Mouse (Mus musculus) hindbrain, embryonic 14.5 days (tissue): ENCODE measurements at regions not wholly inside any gene's neighbourhood (a gene's known extent, or its start where the extent isn't known, plus 50 kb on each side); places are given as distances from the start of the nearest gene placed in this dataset.

Source experiments
- ATAC-seq: fragments of 200-750 bp; cut with Nextera tagmentation; 2 replicates; pipeline ENCODE4 v1.8.0; 2017; ENCODE audit warnings: moderate number of reproducible peaks, mild to moderate bottlenecking, moderate TSS enrichment, moderate library complexity; ENCODE audit not compliant: low FRiP score
- DNase-seq: peaks from one replicate; pipeline ENCODE4 v3.0.0-alpha.2; 2015; ENCODE audit warnings: low spot score
- H3K27ac ChIP-seq: fragments of 300-500 bp; sonication (generic); 2 replicates; pipeline ENCODE4 v1.5.1; 2014; ENCODE audit warnings: mild to moderate bottlenecking, moderate library complexity
- H3K27me3 ChIP-seq: fragments of 300-500 bp; sonication (generic); 2 replicates; pipeline ENCODE4 v1.6.1; 2014; ENCODE audit warnings: mild to moderate bottlenecking, low read length, mixed read lengths; ENCODE audit not compliant: control insufficient read depth, insufficient read depth
- H3K36me3 ChIP-seq: fragments of 300-500 bp; sonication (generic); replicated peaks from 2 replicates; pipeline ENCODE4 v1.6.1; 2014; ENCODE audit not compliant: control insufficient read depth, insufficient read depth
- H3K4me1 ChIP-seq: fragments of 300-500 bp; sonication (generic); replicated peaks from 2 replicates; pipeline ENCODE4 v1.6.1; 2014; ENCODE audit warnings: antibody characterized with exemption, low read length, mixed read lengths; ENCODE audit not compliant: control insufficient read depth, insufficient read depth
- H3K4me2 ChIP-seq: fragments of 300-500 bp; sonication (generic); replicated peaks from 2 replicates; pipeline ENCODE4 v1.6.1; 2014; ENCODE audit warnings: mild to moderate bottlenecking, moderate library complexity
- H3K4me3 ChIP-seq: fragments of 300-500 bp; sonication (generic); replicated peaks from 2 replicates; pipeline ENCODE4 v1.5.1; 2014; ENCODE audit warnings: mild to moderate bottlenecking, low read length
- H3K9ac ChIP-seq: fragments of 300-500 bp; sonication (generic); 2 replicates; pipeline ENCODE4 v1.6.1; 2014
- H3K9me3 ChIP-seq: fragments of 300-500 bp; sonication (generic); 2 replicates; pipeline ENCODE4 v1.6.1; 2016; ENCODE audit warnings: low read length; ENCODE audit not compliant: control insufficient read depth
- WGBS: fragments of 180-500 bp; shearing (Covaris S2); extraction: QIAGEN DNeasy Blood & Tissue Kit; methylation state at CpG from one replicate; pipeline ENCODE4 v1.1.7; 2014; 5-methylcytosine and 5-hydroxymethylcytosine counted together

DNA sequence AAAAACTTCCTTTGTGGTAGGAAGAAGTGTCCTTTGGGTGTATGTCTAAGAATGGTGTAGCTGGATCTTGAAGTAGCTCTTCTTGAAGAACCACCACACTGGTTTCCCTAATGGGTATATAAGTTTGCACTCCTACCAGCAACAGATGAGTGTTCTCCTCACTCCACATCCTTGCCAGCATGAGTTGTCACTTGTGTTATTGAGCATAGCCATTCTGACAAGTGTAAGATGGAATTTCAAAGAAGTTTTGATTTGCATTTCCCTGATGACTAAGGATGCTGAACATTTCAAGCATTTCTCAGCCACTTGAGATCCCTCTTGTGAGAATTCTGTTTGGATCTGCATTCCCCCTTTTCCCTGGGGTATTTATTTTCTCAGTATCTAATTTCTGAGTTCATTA is 243.2 kb downstream of the Klf5 start:
- H3K9ac ChIP-seq = no peak overlapping the region
- no peaks in the 10 kb centered on the region for H3K4me1 ChIP-seq
- H3K36me3 ChIP-seq = no peaks in the 10 kb centered on the region
- no peak overlapping the region for H3K4me3 ChIP-seq
- no peaks in the 10 kb centered on the region for H3K9me3 ChIP-seq
- no peak for ATAC-seq
- H3K4me2 ChIP-seq = no peak overlapping the region
- DNase-seq = no peak
- H3K27ac ChIP-seq = no peak overlapping the region
- no peaks in the 10 kb centered on the region for H3K27me3 ChIP-seq

DNA sequence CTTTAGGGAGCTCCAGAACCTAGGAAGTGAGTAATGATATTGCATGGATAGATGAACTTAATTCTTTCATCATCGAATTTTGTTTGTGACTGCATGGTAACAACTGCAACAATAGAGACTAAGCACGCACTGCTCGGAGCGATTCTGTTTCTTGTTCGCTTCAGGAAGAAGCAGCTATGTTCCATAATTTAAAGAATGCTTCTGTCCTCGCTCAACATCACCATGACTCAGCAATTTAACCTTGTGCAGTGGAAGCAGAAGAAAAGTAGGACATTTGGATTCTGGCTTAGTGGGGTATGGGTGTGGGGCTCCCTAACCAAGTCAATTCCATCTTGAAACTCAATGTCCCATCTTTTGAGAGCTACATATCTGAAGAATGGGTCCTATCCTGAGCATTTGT is 249.4 kb downstream of the Klf5 start:
- no peaks in the 10 kb centered on the region for H3K36me3 ChIP-seq
- H3K27me3 ChIP-seq = no peaks in the 10 kb centered on the region
- 93% methylated on average over 6 of the region's 6 CpGs for WGBS
- DNase-seq (no peak), ATAC-seq (no peak)
- no peaks in the 10 kb centered on the region for H3K4me1 ChIP-seq
- H3K27ac ChIP-seq = no peak overlapping the region
- no peak overlapping the region for H3K4me3 ChIP-seq
- H3K9ac ChIP-seq = no peak overlapping the region
- no peaks in the 10 kb centered on the region for H3K9me3 ChIP-seq
- no peak overlapping the region for H3K4me2 ChIP-seq

DNA sequence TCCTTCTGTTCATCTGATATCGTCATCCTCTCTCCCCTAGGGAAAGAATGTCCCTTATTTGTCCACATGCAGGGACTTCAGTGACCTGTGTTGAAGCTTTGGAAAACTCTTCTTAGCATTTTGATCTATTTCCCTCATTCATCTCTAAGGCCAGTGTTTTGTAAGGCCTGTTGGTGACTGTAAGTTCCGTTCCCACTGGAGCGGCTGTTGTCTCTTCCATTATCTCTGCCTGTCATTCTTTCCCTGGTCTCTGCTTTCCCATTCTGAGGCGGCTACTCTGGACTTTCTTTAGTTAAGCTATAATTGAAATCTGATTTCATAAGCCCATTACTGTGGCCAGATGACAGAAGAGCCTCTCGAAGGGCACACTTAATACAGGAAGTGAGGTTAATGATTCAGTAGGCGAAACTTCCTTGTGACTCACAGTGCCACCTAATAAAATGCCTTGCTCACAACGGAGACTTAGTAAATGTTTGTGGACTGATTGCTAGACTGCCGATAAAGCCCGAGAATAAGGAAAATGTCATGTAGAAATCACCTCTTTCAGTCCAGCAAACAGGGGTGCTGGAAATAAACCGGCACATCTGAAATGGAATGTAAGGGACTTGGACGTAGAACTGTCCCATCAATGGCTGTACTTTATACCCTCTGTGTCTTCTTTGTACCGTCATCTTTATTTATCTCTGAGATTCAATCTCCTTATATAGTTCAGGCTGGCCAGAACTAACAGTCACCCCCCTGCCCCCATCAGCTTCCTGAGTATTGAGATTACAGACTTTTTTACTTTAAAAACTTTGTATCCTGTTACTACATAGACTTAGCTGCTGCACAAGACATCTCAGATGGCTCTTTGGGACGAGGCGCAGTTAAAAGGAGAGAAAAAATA is 250.1 kb downstream of the Klf5 start:
- no peak overlapping the region for H3K4me3 ChIP-seq
- no peak for DNase-seq
- no peaks in the 10 kb centered on the region for H3K27me3 ChIP-seq
- ATAC-seq = no peak
- no peak overlapping the region for H3K27ac ChIP-seq
- no peaks in the 10 kb centered on the region for H3K9me3 ChIP-seq
- no peaks in the 10 kb centered on the region for H3K4me1 ChIP-seq
- 91% methylated on average over 14 of the region's 14 CpGs for WGBS
- no peak overlapping the region for H3K4me2 ChIP-seq
- H3K9ac ChIP-seq = no peak overlapping the region
- no peaks in the 10 kb centered on the region for H3K36me3 ChIP-seq

DNA sequence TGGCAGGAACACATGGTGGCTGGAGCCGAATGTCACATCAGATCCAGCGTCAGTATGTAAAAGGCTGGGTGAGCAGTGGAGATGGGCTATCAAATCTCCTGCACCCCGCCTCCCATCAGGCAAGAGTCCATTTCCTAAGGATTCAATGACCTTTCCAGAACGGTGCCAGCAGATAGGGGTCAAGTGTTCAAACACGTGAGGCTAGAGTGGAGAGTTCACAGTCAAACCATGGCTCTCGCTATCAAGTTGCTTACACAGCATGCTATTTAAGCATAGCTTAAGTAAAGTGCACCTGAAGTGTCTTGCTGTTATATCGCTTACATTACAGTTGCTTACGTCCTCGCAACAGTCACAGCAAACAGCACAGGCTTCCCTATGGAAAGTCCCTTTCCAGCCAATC is 265.5 kb downstream of the Klf5 start:
- Histone ChIP-seq H3K4me1 (no peaks in the 10 kb centered on the region), H3K9me3 (no peaks in the 10 kb centered on the region), H3K9ac (no peak overlapping the region), H3K36me3 (no peaks in the 10 kb centered on the region), H3K4me2 (no peak overlapping the region), H3K27me3 (no peaks in the 10 kb centered on the region), H3K4me3 (no peak overlapping the region), H3K27ac (no peak overlapping the region)
- DNase-seq (no peak), ATAC-seq (no peak)
- WGBS = 89% methylated on average over 9 of the region's 9 CpGs

DNA sequence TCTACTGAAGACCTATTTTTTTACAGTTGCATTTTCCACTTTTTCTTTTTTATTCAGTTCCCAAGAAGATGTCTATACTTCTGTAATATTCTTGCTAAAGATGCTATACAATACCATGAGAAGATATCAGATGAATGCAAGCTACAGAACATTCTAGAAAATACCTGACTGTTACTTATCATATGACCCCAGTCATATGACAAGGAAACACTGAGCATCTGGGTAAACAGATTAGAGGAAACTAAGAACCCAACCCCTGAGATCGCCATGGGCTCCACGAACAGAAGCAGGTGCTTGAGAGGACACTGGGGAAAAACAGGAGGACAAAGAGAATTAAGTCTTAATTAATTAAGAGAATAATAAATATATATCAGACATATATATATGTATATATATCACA is 275.7 kb downstream of the Klf5 start:
- 89% methylated on average over 2 of the region's 2 CpGs for WGBS
- no peaks in the 10 kb centered on the region for H3K36me3 ChIP-seq
- H3K4me2 ChIP-seq = no peak overlapping the region
- DNase-seq (no peak), ATAC-seq (no peak)
- H3K4me3 ChIP-seq = no peak overlapping the region
- no peaks in the 10 kb centered on the region for H3K9me3 ChIP-seq
- H3K27ac ChIP-seq = no peak overlapping the region
- no peak overlapping the region for H3K9ac ChIP-seq
- H3K4me1 ChIP-seq = no peaks in the 10 kb centered on the region; the same call in 1 of the 2 replicates
- H3K27me3 ChIP-seq = no peaks in the 10 kb centered on the region

DNA sequence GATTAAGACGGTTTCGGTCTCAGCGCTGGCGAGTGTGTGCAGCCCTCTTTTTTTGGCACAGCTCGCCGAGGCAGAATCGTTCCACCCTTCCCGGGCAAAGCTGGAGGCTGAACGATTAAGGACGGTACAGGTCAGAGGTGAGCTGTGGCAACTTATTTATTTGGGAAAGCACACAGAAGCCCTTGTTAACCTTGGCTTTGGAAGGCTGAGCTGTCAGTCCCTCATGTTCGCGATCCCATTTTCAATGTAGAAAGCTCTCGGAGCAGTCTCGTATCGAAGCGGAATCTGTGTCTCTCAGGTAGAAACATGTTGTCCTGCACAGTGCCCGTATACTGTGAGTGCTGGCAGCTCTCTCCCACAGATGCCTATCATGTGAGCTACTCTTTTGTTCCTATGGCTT is 280.2 kb downstream of the Klf5 start:
- Histone ChIP-seq H3K4me2 (no peak overlapping the region), H3K27me3 (no peaks in the 10 kb centered on the region), H3K9me3 (no peaks in the 10 kb centered on the region), H3K4me3 (no peak overlapping the region), H3K4me1 (no peaks in the 10 kb centered on the region; the same call in 1 of the 2 replicates), H3K27ac (no peak overlapping the region), H3K9ac (no peak overlapping the region), H3K36me3 (no peaks in the 10 kb centered on the region)
- ATAC-seq (no peak), DNase-seq (no peak)
- 76% methylated on average over 17 of the region's 17 CpGs for WGBS

DNA sequence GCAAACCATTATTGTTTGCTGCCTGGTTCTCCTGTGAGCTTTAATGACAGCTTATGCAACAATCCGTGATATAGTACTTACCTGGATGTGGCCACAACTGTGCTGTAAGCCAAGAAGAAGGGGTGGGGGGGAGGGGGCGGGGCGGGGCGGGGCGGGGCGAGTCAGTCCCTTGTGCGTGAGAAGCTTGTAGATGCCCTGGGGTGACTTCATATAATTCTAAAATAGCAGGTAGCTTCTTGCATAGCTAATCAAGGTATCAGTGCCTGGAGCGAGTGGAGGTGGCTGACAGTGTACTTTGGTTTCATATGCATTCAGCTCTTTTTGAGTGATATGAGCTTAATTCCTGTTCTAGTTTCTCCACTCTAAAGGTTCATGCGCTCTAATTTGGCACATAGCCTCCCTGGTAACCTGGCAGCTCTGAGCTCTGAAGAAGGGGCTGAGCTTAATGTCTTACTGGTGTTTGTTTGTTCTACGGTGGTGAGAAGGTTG is 280.8 kb downstream of the Klf5 start:
- H3K9ac ChIP-seq = no peak overlapping the region
- H3K4me1 ChIP-seq = no peaks in the 10 kb centered on the region; the same call in 1 of the 2 replicates
- no peak overlapping the region for H3K4me2 ChIP-seq
- no peaks in the 10 kb centered on the region for H3K27me3 ChIP-seq
- WGBS = 38% methylated on average over 10 of the region's 10 CpGs
- DNase-seq (no peak), ATAC-seq (0 out of 2 replicates have a peak, but pooled peaks have one; percentile 34)
- no peak overlapping the region for H3K27ac ChIP-seq
- no peak overlapping the region for H3K4me3 ChIP-seq
- no peaks in the 10 kb centered on the region for H3K9me3 ChIP-seq
- H3K36me3 ChIP-seq = no peaks in the 10 kb centered on the region

DNA sequence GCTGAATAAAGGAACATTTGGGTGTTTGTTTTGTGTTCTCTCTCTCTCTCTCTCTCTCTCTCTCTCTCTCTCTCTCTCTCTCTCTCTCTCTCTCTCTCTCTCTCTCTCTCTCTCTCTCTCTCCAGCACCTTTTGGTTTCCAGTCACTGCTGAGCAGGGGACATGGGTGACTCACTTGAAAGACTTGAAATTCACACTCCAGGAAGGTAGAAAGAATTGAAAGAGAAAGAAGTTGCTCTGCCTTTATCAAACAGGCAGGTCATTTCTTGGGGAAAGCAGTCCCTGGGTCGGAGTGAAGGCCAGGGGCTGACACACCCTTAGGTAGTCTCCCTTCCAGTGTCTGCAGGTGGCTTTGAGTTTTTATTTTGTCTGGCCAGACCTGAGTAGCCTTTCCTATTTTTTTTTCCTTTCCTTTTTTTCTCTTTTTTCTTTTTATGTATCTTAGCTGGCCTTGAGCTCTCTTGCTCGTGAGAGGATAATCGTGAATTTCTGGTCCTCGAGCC is 281.3 kb downstream of the Klf5 start:
- H3K36me3 ChIP-seq = no peaks in the 10 kb centered on the region
- WGBS = 87% methylated on average over 4 of the region's 4 CpGs
- H3K27me3 ChIP-seq = no peaks in the 10 kb centered on the region
- H3K4me3 ChIP-seq = no peak overlapping the region
- H3K9me3 ChIP-seq = no peaks in the 10 kb centered on the region
- H3K4me1 ChIP-seq = no peaks in the 10 kb centered on the region; the same call in 1 of the 2 replicates
- no peak overlapping the region for H3K27ac ChIP-seq
- no peak overlapping the region for H3K4me2 ChIP-seq
- DNase-seq (no peak), ATAC-seq (no peak)
- no peak overlapping the region for H3K9ac ChIP-seq

DNA sequence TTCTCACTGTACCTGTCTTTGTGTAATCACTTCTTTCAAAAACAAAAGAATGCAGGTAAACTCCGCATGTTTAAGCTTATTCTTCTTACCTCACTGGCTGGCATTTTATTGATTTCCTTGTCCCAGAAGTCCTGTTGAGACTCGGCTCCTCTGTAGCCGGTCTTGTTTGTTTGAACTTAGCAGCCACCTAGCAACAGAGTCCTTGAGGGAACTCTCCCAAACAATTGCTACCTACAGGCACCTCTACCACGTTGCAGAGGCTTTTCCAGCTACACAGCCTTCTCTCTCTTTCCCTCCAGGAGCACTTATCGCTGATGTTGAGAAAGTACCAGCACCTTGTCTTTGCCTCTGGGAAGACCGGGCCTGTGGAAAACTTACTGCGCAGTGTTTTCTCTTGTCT is 285.7 kb downstream of the Klf5 start:
- no peaks in the 10 kb centered on the region for H3K36me3 ChIP-seq
- ATAC-seq (no peak), DNase-seq (no peak)
- no peak overlapping the region for H3K9ac ChIP-seq
- no peak overlapping the region for H3K27ac ChIP-seq
- no peaks in the 10 kb centered on the region for H3K27me3 ChIP-seq
- H3K4me3 ChIP-seq = no peak overlapping the region
- H3K4me1 ChIP-seq = no peaks in the 10 kb centered on the region; the same call in 1 of the 2 replicates
- 67% methylated on average over 7 of the region's 7 CpGs for WGBS
- H3K4me2 ChIP-seq = no peak overlapping the region
- no peaks in the 10 kb centered on the region for H3K9me3 ChIP-seq
